Mouse (Mus musculus) layer of hippocampus, adult 8-10 months (tissue): ENCODE measurements at regions not wholly inside any gene's neighbourhood (a gene's known extent, or its start where the extent isn't known, plus 50 kb on each side); places are given as distances from the start of the nearest gene placed in this dataset.

Source experiments
- DNase-seq, 2 experiments: peaks; one replicate each; pipeline ENCODE4 v3.0.0; 2022; ENCODE audit warnings: low spot score in 2 of 2

- DNase-seq: peak; percentile 12 to 30
Observed at GRCm38 (mm10) chr15:62295233-62295927, 1372.6 kb upstream of the A1bg start.

DNA sequence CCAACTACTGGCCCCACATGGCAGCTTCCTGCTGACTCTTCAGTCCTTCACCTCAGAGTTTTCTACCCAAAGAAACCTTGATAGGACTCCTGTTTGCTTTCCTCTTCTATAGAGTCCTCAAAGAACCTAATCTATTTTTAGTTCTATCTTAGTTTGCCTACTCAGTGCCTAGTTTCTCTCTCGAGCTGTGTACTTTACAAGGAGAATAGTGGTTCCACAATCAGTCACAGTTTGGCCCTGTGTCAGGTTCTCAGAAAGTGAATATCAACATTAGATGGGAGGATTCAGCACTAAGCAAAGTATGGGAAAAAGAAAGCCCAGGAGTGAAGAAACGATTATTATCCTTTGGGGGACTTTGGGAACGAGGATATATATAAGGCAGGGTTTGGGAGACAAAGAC is 1372.0 kb upstream of the A1bg start:
- DNase-seq: no peak

- no peak for DNase-seq
Observed at GRCm38 (mm10) chr15:62292876-62293275, 1370.1 kb upstream of the A1bg start.

GRCm38 (mm10) chr15:62290687-62291086 is 1367.9 kb upstream of the A1bg start:
- DNase-seq: no peak

GRCm38 (mm10) chr15:62286666-62287655 is 1364.1 kb upstream of the A1bg start:
- DNase-seq: no peak

DNA sequence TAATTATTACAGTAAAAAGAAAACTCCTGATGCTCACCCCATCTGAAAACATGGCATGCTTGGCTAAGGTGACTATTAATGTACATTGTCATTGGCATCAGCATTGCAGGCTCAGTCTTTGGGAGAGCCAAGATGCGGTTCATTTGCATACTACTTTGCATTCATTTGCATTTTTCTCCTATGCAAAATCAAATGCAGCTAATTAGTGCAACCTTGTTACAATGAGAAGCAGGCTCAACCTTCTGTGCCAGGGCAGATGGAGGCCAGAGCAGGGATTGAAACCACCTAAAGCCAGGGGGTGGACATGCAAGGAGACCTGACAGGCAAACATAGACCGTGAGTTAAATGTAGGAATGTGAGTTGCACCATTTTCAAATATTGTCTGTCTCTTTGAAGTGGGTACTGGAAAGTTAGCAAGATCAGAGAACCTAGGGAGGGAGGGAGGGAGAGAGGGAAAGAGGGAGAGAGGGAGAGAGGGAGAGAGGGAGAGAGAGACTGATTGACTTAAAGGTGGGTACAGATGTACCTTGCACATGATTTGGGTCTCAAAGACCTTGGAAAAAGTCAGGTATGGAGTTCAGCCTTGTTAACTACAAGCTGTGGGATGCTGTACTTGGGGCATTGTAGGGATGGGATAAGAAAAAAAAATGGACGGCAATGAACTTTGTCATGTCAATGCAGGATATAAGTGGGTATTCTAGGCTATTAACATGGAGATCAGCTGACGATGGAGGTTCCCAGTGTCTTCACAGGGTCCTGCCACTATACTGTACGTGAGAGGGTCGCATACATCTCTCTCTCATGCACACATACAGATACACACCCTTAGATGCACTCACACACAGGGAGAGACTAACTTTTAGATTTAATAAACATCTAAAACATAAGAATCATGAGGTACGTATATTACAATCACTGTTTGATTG is 1362.1 kb upstream of the A1bg start:
- no peak for DNase-seq

GRCm38 (mm10) chr15:62283661-62284429 is 1361.0 kb upstream of the A1bg start:
- DNase-seq: no peak

GRCm38 (mm10) chr15:62282646-62283045 is 1359.8 kb upstream of the A1bg start:
- DNase-seq: no peak

DNA sequence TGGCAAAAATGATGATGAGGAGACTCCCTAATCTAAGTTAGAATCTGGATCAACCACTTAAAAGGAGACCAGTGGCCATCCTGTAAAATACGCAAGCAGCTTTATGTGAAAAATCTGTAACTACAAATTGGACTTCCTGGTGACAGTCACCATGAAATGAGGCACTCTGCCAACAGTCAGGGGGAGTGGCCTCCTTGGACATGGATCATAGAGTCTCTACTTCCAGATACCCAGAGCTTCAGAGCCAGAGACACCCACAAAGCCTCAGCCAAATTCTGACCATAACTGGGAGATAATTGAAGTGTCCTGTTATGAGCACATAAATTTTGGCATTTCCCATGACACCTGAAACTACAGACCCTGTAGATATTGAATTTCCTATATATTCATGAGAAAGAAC is 1359.3 kb upstream of the A1bg start:
- no peak for DNase-seq

- DNase-seq: no peak
Observed at GRCm38 (mm10) chr15:62279526-62279925, 1356.7 kb upstream of the A1bg start.

DNA sequence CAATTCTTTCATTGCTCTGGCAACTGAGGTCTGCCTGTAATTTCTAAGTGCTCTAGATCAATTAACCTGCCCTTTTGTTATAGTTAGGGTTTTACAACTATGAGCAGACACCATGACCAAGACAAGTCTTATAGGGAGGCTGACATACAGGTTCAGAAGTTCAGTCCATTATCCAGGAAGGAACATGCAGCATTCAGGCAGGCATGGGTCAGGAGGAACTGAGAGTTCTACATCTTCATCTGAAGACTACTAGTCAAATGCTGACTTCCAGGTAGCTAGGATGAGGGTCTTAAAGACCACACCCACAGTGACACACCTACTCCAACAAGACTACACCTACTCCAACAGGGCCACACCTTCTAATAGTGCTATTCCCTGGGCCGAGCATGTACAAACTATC is 1352.0 kb upstream of the A1bg start:
- DNase-seq: no peak

- DNase-seq: no peak
Observed at GRCm38 (mm10) chr15:62273855-62274488, 1351.2 kb upstream of the A1bg start.

DNA sequence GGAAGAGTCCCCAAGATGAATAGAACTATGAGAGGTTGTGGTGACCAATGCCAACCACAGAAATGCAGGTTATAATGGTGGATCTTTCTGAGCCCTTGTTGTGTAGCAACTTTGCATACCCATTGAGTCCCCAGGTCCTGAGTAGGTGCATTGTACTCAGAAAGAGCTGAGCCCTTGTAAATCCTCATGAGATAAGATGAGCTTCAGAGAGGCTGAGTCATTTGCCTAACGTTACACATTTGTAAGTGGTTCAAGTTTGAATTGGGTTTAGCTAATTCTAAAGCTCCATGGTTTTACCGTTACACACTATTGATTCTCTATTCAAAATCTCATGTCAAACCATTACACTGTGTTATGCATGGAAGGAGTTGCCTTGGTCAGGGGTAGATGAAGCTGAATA is 1349.9 kb upstream of the A1bg start:
- no peak for DNase-seq

- DNase-seq: no peak
Observed at GRCm38 (mm10) chr15:62271428-62271827, 1348.6 kb upstream of the A1bg start.

DNA sequence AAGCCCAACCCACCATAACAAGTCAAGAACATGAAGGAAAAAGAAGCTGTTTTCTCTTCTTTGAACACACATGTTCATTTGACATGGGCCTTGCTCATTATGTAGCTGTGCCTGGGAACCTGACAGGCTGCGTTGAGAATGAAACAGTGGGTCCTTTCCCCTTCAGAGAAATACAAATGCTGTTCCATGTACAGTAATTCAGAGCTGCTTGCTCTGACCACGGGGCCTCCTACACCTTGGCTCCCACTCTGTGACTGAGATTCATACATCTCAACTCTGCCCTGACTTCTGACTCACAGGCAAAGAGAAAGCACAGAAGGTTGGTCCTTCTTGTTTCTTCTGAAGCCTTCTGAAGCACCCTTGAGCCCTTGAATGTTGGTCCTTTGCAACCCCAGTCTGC is 1345.4 kb upstream of the A1bg start:
- DNase-seq: no peak

DNA sequence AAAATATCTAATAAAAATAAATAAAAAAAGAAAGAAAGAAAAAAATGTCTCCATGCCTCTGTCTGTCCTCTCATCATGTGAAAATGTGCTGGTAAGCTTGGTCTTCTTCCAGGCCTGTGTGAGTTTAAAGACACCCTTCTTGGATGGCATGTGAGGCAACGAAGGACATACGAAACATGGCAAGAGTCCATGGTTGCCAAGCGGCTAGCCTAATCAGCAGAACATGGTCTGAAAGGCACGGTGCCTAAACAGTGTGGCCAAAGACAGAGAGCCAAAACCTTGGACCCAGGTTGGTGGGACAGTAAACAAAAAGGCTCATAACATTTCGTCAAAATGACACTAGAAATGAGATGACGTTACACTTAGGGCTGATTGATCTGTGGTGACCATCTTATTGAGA is 1344.7 kb upstream of the A1bg start:
- no peak for DNase-seq

DNA sequence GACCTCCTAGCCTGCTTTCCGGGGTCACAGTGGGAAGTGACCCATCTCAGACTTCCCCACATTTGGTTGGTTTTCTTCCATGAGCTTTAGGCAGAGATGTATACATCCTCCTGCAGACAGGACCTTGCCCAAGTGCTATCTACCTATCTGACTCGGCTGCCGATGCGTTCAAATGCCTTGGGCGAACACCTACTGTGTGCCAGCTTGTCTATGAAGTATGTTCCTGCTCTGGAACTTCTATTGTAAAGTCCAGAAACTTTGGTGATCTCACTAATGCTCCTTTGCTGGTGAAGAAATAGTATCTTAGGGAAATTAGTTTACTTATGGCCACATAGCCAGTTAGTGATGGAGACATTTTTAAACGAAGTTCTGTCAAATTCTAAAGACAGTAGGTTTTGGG is 1343.2 kb upstream of the A1bg start:
- DNase-seq: no peak

DNA sequence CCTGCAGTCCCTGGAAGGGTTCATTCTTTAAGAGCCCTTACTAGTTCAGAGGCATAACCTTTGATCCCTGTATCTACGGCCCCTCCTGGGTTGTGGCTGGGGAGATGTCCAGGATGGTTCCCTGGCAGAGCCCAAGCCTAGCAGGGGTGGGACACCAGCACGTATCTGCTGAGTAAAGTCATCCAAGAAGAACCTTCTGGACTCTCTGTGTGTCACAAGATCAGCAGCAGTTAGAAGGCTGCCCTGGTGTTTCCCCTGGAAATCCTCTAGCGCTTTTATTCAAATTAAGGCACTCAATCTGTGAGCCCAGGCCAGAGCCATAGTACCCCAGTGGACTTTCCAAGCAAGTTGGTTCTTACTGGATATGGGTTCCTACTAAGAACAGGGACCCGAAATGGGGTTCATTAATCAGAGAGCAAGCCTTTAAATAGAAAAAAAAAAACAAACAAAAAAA is 1342.7 kb upstream of the A1bg start:
- DNase-seq: no peak

- DNase-seq: no peak
Observed at GRCm38 (mm10) chr15:62264966-62265365, 1342.2 kb upstream of the A1bg start.

DNA sequence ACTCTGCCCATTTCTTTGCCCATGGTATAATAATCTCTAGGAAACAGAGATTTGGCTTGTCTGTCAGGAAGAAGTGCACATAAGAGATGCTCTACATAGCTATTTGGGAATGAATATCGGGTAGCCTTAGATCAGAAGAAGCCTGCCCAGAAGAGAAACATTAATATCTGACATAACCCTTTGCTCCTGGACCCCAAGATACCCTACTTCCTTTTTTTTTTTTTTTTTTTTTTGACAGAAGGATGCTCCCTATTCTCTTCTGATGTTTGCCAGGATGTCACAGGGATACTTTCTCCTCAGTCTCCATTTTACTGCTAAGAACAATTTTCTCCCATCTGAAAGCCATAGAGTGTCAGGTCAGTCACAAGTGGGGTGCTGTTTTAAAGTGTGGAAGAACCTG is 1341.4 kb upstream of the A1bg start:
- DNase-seq: no peak
